Mouse (Mus musculus) MEL (cell line): ENCODE data around the gene Actrt2.

ENCODE experiments used
- ELF1 ChIP-seq: IDR thresholded peaks from 2 replicates; pipeline ENCODE4 v1.6.1; 2014; ENCODE audit warnings: low read depth, mild to moderate bottlenecking, inconsistent platforms, low read length, improper control_type of control experiment, moderate library complexity
- ZNF384 ChIP-seq: IDR thresholded peaks from 2 replicates; pipeline ENCODE4 v1.6.1; 2012; ENCODE audit warnings: low read depth, mild to moderate bottlenecking, inconsistent platforms, low read length, improper control_type of control experiment

DNA sequence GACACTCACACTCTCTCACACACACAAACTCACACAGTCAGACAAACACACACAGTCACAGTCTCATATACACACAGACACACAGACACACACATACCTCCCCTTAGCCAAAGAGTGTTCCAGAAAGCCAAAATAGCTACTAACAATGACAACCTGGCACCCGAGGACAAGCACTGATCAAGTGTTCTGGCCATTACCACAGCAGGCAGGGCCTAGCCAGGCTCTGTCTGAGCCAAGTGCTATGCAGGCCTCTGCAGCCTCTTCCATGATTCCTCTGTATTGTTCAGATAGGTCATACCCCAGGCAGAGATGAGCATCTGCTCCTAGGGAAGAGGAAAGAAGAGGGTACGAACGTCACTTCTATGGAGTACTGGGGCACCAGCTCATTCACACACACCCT, 44.4 kb downstream of the Actrt2 start:
- TF ChIP-seq ZNF384 = no peak
- no peak for TF ChIP-seq ELF1
